Mouse (Mus musculus): ENCODE data around the gene Midn. TPM values are rescaled to one million over a fixed set of nuclear protein-coding genes. Genes with fewer than 3 reads are reported as not detected.
A peak's percentile ranks its signal among the peaks of the same experiment; 100 is the strongest.

Midn gene
- total RNA-seq, 2 experiments from 2014 or later: 22.4 to 29.6 TPM

- no peak for ATAC-seq (ENCODE audit: poor library complexity, severe bottlenecking)
Measured at GRCm38 (mm10) chr10:80188453-80189024, 40.5 kb downstream of the Midn start.

GRCm38 (mm10) chr10:80189999-80190398, 41.9 kb downstream of the Midn start:
- ATAC-seq (ENCODE audit: poor library complexity, severe bottlenecking): no peak

GRCm38 (mm10) chr10:80190491-80191051, 42.5 kb downstream of the Midn start:
- no peak for ATAC-seq (ENCODE audit: poor library complexity, severe bottlenecking)

DNA sequence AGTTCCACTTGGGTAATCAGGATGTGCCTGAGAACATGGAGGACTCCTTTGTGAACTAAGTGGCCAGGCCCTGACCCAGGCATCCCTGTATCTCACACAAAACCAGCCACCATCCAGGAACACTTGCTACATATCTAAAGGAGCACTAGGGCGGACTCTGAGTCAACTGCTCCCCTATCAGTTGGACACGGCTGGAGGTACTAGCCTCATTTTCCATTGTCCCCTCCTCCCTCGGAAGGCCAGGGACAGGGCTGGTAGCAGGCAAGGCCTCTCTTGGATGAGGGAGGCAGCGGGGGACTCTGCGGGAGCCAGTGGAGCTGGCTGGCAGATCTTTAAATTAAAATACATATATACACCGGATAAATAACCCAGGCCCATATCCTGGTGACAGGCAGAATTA, 45.9 kb downstream of the Midn start:
- no peak for ATAC-seq (ENCODE audit: poor library complexity, severe bottlenecking)

GRCm38 (mm10) chr10:80194441-80194840, 46.4 kb downstream of the Midn start:
- ATAC-seq (ENCODE audit: poor library complexity, severe bottlenecking): no peak

DNA sequence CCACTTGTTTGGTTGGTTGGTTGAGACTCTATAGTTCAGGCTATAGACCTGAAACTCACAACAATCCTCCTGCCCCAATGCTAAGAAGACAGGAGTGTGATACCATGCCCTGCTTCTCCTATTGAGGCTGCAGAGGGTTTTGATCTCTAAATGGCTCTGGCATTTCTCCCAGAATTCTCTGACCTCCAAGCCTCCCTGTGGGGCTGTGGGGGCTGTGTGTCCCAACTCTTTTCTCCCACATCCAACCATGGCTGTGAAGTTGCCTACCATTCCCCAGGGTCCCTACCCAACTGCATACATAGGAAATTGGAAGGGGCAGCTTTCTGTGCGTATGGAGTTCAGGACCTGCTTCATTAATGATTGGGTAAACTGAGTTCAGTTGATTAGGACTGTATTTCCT, 48.1 kb downstream of the Midn start:
- no peak for ATAC-seq (ENCODE audit: poor library complexity, severe bottlenecking)

- no peak for ATAC-seq (ENCODE audit: poor library complexity, severe bottlenecking)
Measured at GRCm38 (mm10) chr10:80196778-80197581, 48.9 kb downstream of the Midn start.

DNA sequence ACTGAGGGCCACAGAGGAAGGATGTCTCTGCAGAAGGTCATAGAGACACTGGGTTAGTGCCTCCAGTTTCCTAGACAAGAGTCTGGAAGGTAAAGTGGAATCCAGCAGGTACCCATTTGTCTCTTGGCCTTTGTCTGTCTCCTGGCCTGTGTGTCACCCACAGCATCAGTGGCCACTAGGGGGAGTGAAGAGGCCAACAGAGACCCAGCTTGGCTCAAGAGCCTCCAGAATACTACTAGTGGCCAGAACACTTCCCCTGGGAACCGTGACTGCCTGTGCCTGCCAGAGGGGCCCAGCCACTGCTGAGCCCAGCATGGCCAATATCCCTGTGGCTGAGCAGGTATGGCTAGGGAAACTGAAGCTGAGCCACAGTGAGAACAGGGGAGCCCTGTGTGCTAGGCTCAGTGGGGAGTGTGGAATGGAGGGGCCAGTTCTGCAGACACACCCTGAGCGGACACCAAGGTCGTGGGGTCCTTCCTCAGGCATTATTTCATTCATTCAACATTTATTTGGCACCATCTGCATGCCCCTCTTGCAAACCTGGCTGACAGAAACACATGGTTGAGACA, 51.5 kb downstream of the Midn start:
- peak; percentile 99 for ATAC-seq (ENCODE audit: poor library complexity, severe bottlenecking)

DNA sequence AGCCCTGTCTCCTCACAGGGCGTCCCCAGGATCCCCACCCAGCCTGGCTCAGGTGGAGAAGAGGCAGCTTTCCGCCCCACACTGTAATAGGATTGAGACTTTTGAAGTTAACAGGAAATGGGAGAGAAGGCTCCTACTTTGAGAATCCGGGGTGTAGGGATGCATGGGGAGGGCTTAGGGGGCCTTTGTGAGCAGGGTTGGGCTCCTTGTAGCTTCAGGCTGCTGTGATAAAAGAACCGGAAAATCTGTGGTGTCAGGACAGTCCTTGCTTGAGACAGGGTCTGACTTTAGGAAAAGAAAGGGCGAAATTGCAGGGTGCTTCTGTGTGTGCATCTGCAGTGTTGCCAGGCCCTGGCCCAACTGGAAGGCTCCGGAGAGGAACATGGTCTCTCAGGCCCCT, 52.4 kb downstream of the Midn start:
- no peak for ATAC-seq (ENCODE audit: poor library complexity, severe bottlenecking)

DNA sequence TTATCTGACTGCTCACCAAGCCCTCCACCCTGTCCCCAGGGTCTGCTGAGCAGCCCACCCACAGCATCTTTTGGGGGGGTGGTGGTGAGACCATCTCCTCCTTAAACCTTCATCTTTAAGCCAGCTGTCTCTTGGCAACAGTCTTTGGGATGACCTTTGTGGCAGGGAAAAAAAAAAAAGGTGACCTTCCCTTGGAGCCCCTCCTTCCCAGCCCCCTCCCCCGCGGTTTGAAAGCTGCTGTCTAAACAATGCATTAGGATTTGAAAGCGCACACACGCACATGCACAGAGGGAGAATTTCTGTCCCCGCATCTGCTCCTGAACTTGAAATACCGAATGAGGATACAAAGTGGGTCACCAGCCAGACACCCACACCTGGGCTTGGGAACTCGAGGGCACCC, 56.0 kb downstream of the Midn start:
- no peak for ATAC-seq (ENCODE audit: poor library complexity, severe bottlenecking)

DNA sequence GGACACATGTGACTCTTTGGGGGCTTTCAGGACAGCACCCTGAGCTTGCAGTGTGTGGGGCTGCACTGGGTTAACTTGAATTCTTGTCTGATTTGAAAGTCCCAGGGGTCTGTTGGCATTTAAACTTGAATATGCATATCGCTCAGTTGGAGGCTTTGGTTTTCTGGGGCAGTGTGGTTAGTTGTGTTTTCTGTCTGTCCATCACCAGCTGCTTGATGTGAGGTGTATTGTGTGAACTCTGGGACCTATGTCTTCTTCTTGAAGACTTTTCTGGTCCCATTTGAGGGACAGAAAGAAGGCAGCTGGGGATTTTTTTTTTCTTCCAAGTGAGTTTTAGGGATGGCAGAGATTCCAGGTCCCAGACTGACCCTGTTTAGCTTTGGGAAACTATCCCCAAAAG, 59.1 kb downstream of the Midn start:
- no peak for ATAC-seq (ENCODE audit: poor library complexity, severe bottlenecking)

- no peak for ATAC-seq (ENCODE audit: poor library complexity, severe bottlenecking)
Measured at GRCm38 (mm10) chr10:80207676-80208075, 59.6 kb downstream of the Midn start.

Other genes with a start within 250 kb of the Midn start
Only the 30 nearest of the 32 such genes appear.
- not detected in 2 replicates for gene Gm26602, start 237.4 kb upstream of the Midn start, total RNA-seq (2015)
- not detected in 2 replicates for gene Gm26602, start 237.4 kb upstream of the Midn start, total RNA-seq (2017)
- 0.18 and 0.29 TPM in 2 replicates for gene Kiss1r, start 231.3 kb upstream of the Midn start, total RNA-seq (2015)
- gene Kiss1r, start 231.3 kb upstream of the Midn start, total RNA-seq (2017): 0.26 and 0.77 TPM in 2 replicates
- gene R3hdm4, start 227.1 kb upstream of the Midn start, total RNA-seq (2015): 118 and 121 TPM in 2 replicates
- 92.1 and 134 TPM in 2 replicates for gene R3hdm4, start 227.1 kb upstream of the Midn start, total RNA-seq (2017)
- gene Arid3a, start 221.2 kb upstream of the Midn start, total RNA-seq (2015): 36.7 and 38.7 TPM in 2 replicates
- 59.2 and 67.8 TPM in 2 replicates for gene Arid3a, start 221.2 kb upstream of the Midn start, total RNA-seq (2017)
- gene Wdr18, start 188.1 kb upstream of the Midn start, total RNA-seq (2015): 10.6 and 15.7 TPM in 2 replicates
- 7.8 TPM in 2 replicates for gene Wdr18, start 188.1 kb upstream of the Midn start, total RNA-seq (2017)
- not detected in 2 replicates for gene Grin3b, start 177.6 kb upstream of the Midn start, total RNA-seq (2015)
- gene Grin3b, start 177.6 kb upstream of the Midn start, total RNA-seq (2017): 0.18 TPM in 1 of 2 replicates, not detected in the other
- gene Tmem259, start 163.9 kb upstream of the Midn start, total RNA-seq (2015): 51.6 and 52.2 TPM in 2 replicates
- gene Tmem259, start 163.9 kb upstream of the Midn start, total RNA-seq (2017): 52.1 and 53.2 TPM in 2 replicates
- gene Cnn2, start 159.7 kb upstream of the Midn start, total RNA-seq (2015): 174 and 175 TPM in 2 replicates
- 286 and 299 TPM in 2 replicates for gene Cnn2, start 159.7 kb upstream of the Midn start, total RNA-seq (2017)
- 32.6 and 34.7 TPM in 2 replicates for gene Abca7, start 151.8 kb upstream of the Midn start, total RNA-seq (2015)
- 33.6 and 37.4 TPM in 2 replicates for gene Abca7, start 151.8 kb upstream of the Midn start, total RNA-seq (2017)
- gene Arhgap45, start 131.6 kb upstream of the Midn start, total RNA-seq (2015): 135 and 140 TPM in 2 replicates
- 235 and 237 TPM in 2 replicates for gene Arhgap45, start 131.6 kb upstream of the Midn start, total RNA-seq (2017)
- 70.2 and 70.7 TPM in 2 replicates for gene Polr2e, start 108.5 kb upstream of the Midn start, total RNA-seq (2015)
- gene Polr2e, start 108.5 kb upstream of the Midn start, total RNA-seq (2017): 58.4 and 69.2 TPM in 2 replicates
- gene Gpx4, start 101.1 kb upstream of the Midn start, total RNA-seq (2015): 259 and 303 TPM in 2 replicates
- gene Gpx4, start 101.1 kb upstream of the Midn start, total RNA-seq (2017): 375 and 378 TPM in 2 replicates
- gene Sbno2, start 42.7 kb upstream of the Midn start, total RNA-seq (2015): 32.4 and 33.0 TPM in 2 replicates
- 41.9 and 46.7 TPM in 2 replicates for gene Sbno2, start 42.7 kb upstream of the Midn start, total RNA-seq (2017)
- 58.0 and 60.7 TPM in 2 replicates for gene Stk11, start 32.5 kb upstream of the Midn start, total RNA-seq (2015)
- gene Stk11, start 32.5 kb upstream of the Midn start, total RNA-seq (2017): 142 and 146 TPM in 2 replicates
- gene Atp5d, start 9.6 kb upstream of the Midn start, total RNA-seq (2015): 161 and 162 TPM in 2 replicates
- gene Atp5d, start 9.6 kb upstream of the Midn start, total RNA-seq (2017): 31.0 and 34.7 TPM in 2 replicates
- gene Cbarp, start 7.4 kb upstream of the Midn start, total RNA-seq (2015): 1.6 and 2.2 TPM in 2 replicates
- 1.4 TPM in 1 of 2 replicates, not detected in the other for gene Cbarp, start 7.4 kb upstream of the Midn start, total RNA-seq (2017)
- gene Cirbp, start 17.7 kb downstream of the Midn start, total RNA-seq (2015): 11.7 and 13.8 TPM in 2 replicates
- 29.3 and 32.1 TPM in 2 replicates for gene Cirbp, start 17.7 kb downstream of the Midn start, total RNA-seq (2017)
- 19.3 and 21.0 TPM in 2 replicates for gene 1600002K03Rik, start 24.7 kb downstream of the Midn start, total RNA-seq (2015)
- gene 1600002K03Rik, start 24.7 kb downstream of the Midn start, total RNA-seq (2017): 18.8 and 20.9 TPM in 2 replicates
- gene Efna2, start 31.2 kb downstream of the Midn start, total RNA-seq (2015): 0.49 TPM in 1 of 2 replicates, not detected in the other
- gene Efna2, start 31.2 kb downstream of the Midn start, total RNA-seq (2017): 0.12 TPM in 1 of 2 replicates, not detected in the other
- gene Mum1, start 78.2 kb downstream of the Midn start, total RNA-seq (2015): 34.0 and 46.2 TPM in 2 replicates
- 40.3 and 45.5 TPM in 2 replicates for gene Mum1, start 78.2 kb downstream of the Midn start, total RNA-seq (2017)
- 113 and 114 TPM in 2 replicates for gene Ndufs7, start 100.8 kb downstream of the Midn start, total RNA-seq (2015)
- 84.8 and 86.1 TPM in 2 replicates for gene Ndufs7, start 100.8 kb downstream of the Midn start, total RNA-seq (2017)
- gene Gamt, start 112.7 kb downstream of the Midn start, total RNA-seq (2015): 6.3 and 6.7 TPM in 2 replicates
- gene Gamt, start 112.7 kb downstream of the Midn start, total RNA-seq (2017): 4.4 and 10.2 TPM in 2 replicates
- 39.0 and 41.4 TPM in 2 replicates for gene Dazap1, start 113.2 kb downstream of the Midn start, total RNA-seq (2015)
- 187 and 200 TPM in 2 replicates for gene Dazap1, start 113.2 kb downstream of the Midn start, total RNA-seq (2017)
- gene Rps15, start 144.2 kb downstream of the Midn start, total RNA-seq (2015): 1,580 and 1,599 TPM in 2 replicates
- 1,732 and 1,915 TPM in 2 replicates for gene Rps15, start 144.2 kb downstream of the Midn start, total RNA-seq (2017)
- not detected in 2 replicates for gene Apc2, start 147.7 kb downstream of the Midn start, total RNA-seq (2015)
- gene Apc2, start 147.7 kb downstream of the Midn start, total RNA-seq (2017): not detected in 2 replicates
- gene 2310011J03Rik, start 172.3 kb downstream of the Midn start, total RNA-seq (2015): 25.6 and 27.4 TPM in 2 replicates
- 13.8 and 17.8 TPM in 2 replicates for gene 2310011J03Rik, start 172.3 kb downstream of the Midn start, total RNA-seq (2017)
- 0.32 and 0.83 TPM in 2 replicates for gene Pcsk4, start 181.2 kb downstream of the Midn start, total RNA-seq (2015)
- not detected in 2 replicates for gene Pcsk4, start 181.2 kb downstream of the Midn start, total RNA-seq (2017)
- gene Reep6, start 181.7 kb downstream of the Midn start, total RNA-seq (2015): 0.16 and 0.96 TPM in 2 replicates
- gene Reep6, start 181.7 kb downstream of the Midn start, total RNA-seq (2017): 0.37 TPM in 1 of 2 replicates, not detected in the other
- gene Adamtsl5, start 200.1 kb downstream of the Midn start, total RNA-seq (2015): 0.07 TPM in 1 of 2 replicates, not detected in the other
- gene Adamtsl5, start 200.1 kb downstream of the Midn start, total RNA-seq (2017): not detected in 2 replicates
- not detected in 2 replicates for gene Plk5, start 208.2 kb downstream of the Midn start, total RNA-seq (2015)
- gene Plk5, start 208.2 kb downstream of the Midn start, total RNA-seq (2017): not detected in 2 replicates